Mouse (Mus musculus) spleen, adult 2 months (tissue): ENCODE measurements at regions not wholly inside any gene's neighbourhood (a gene's known extent, or its start where the extent isn't known, plus 50 kb on each side); places are given as distances from the start of the nearest gene placed in this dataset.

Source experiments
- DNase-seq, 2 experiments: peaks; one replicate each; pipeline versions ENCODE4 v3.0.0 to v3.0.0-alpha.2; 2012 to 2021; ENCODE audit warnings: low spot score in 2 of 2, low read depth in 1 of 2
- H3K27ac ChIP-seq: fragments of 200-500 bp; 2 replicates; pipeline ENCODE4 v1.5.1; 2012; ENCODE audit warnings: low read length, inconsistent platforms; ENCODE audit not compliant: insufficient read depth
- H3K27me3 ChIP-seq: fragments of 200-500 bp; 2 replicates; pipeline ENCODE4 v1.6.1; 2012; ENCODE audit warnings: mild to moderate bottlenecking, moderate library complexity, low read length, inconsistent platforms; ENCODE audit not compliant: control insufficient read depth, insufficient read depth
- H3K36me3 ChIP-seq: fragments of 200-500 bp; 2 replicates; pipeline ENCODE4 v1.6.1; 2012; ENCODE audit warnings: mild to moderate bottlenecking, low read length, inconsistent platforms; ENCODE audit not compliant: control insufficient read depth, insufficient read depth
- H3K4me1 ChIP-seq: fragments of 200-500 bp; 2 replicates; pipeline ENCODE4 v1.6.1; 2011; ENCODE audit warnings: inconsistent platforms; ENCODE audit not compliant: control insufficient read depth, insufficient read depth, insufficient read length
- H3K4me3 ChIP-seq: fragments of 200-500 bp; 2 replicates; pipeline ENCODE4 v1.5.1; 2011; ENCODE audit warnings: mild to moderate bottlenecking, inconsistent platforms; ENCODE audit not compliant: insufficient read depth, insufficient read length; ENCODE audit errors: extremely low read depth
- CTCF ChIP-seq: fragments of 200-500 bp; IDR thresholded peaks from 2 replicates; pipeline ENCODE4 v1.5.1; 2011; ENCODE audit warnings: mild to moderate bottlenecking, inconsistent platforms; ENCODE audit not compliant: insufficient read depth, insufficient read length, insufficient replicate concordance; ENCODE audit errors: extremely low read depth
- POLR2A ChIP-seq: fragments of 200-500 bp; IDR thresholded peaks from 2 replicates; pipeline ENCODE4 v1.6.1; 2011; ENCODE audit warnings: low read depth, low read length, inconsistent platforms
- WGBS: fragments of 180-500 bp; shearing (Covaris S2); methylation state at CpG from one replicate; pipeline ENCODE4 v1.1.7; 2018; 5-methylcytosine and 5-hydroxymethylcytosine counted together

DNA sequence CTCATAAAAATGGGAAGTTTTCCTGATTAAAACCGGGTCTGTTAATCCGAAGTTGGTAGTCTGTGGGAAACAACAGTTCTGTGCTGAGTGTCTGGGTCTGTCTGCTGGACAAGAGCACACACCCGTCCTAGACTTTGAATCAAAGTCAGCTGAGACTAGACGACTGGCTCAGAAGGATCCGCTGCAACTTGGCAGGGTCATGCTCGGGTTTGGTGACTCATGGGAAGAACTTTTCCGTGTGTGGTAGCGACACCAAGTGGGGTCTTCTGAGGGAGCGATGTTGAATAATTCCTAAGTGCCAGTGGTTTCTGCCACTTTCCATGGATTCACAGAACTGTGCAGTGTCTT, 248.9 kb downstream of the Ankrd50 start:
- H3K27me3 ChIP-seq, result no peaks in the 10 kb centered on the region
- DNase-seq, result no peak
- H3K27ac ChIP-seq, result no peak overlapping the region
- TF ChIP-seq CTCF (no peak), POLR2A (no peak)
- peaks cover 4% of the 10 kb centered on the region; the same call in 1 of the 2 replicates for H3K4me1 ChIP-seq
- 81% methylated on average over 9 of the region's 9 CpGs for WGBS
- no peak overlapping the region for H3K4me3 ChIP-seq
- no peaks in the 10 kb centered on the region for H3K36me3 ChIP-seq

- TF ChIP-seq CTCF (no peak), POLR2A (no peak)
- Histone ChIP-seq H3K4me1 (peaks cover 4% of the 10 kb centered on the region; the same call in 1 of the 2 replicates), H3K4me3 (no peak overlapping the region), H3K36me3 (no peaks in the 10 kb centered on the region), H3K27me3 (no peaks in the 10 kb centered on the region), H3K27ac (no peak overlapping the region)
- WGBS, result 73% methylated on average over 18 of the region's 18 CpGs
- no peak for DNase-seq
Measured at GRCm38 (mm10) chr3:38235033-38235735, 249.5 kb downstream of the Ankrd50 start.

DNA sequence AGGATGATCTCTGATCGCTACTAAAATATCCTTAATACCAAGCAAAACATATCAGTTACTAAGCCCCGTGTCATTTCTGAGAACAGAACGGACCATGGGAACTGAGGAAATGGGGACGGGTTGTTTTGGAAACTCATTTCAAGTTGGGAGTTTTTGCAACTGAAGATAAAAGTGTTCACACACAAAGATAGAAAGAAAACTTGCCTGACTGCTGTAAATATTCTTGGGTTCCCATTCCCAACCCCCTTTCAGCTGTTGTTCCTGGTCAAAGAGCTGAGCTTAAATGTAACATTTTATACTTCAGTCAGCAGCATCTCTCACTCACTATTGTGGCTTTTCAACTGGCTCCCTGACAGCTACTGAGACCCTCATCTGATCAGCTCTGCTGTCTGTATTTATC, 250.1 kb downstream of the Ankrd50 start:
- WGBS, result 80% methylated on average over 4 of the region's 4 CpGs
- Histone ChIP-seq H3K36me3 (no peaks in the 10 kb centered on the region), H3K4me3 (no peak overlapping the region), H3K27ac (no peak overlapping the region), H3K4me1 (peaks cover 4% of the 10 kb centered on the region; the same call in 1 of the 2 replicates), H3K27me3 (no peaks in the 10 kb centered on the region)
- no peak for DNase-seq
- TF ChIP-seq CTCF, result no peak
- TF ChIP-seq POLR2A, result no peak

- H3K4me3 ChIP-seq, result no peak overlapping the region
- 90% methylated on average over 2 of the region's 2 CpGs for WGBS
- H3K36me3 ChIP-seq, result no peaks in the 10 kb centered on the region
- no peak for DNase-seq
- H3K4me1 ChIP-seq, result peaks cover 4% of the 10 kb centered on the region; the same call in 1 of the 2 replicates
- H3K27me3 ChIP-seq, result no peaks in the 10 kb centered on the region
- H3K27ac ChIP-seq, result no peak overlapping the region
- TF ChIP-seq POLR2A (no peak), CTCF (no peak)
Measured at GRCm38 (mm10) chr3:38234006-38234405, 250.6 kb downstream of the Ankrd50 start.

DNA sequence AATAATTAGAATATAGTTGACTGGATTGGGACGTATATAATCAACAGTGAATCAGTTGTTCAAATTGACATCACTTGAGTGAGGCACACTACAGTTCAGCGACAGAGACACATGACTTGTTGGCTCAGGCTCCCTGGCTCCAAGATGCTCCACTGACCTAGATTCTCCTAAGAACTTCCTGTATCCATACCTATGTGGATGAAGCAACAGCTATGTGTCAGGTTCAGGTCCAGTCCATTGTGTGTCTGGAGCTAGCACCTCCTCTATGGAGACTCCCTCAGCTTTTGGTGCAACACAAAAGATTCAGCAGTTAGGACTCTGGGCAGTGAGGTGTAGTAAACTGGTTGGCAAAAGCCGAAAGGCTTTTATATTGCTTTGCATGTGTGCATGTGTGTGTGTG, 251.6 kb downstream of the Ankrd50 start:
- TF ChIP-seq POLR2A (no peak), CTCF (no peak)

DNA sequence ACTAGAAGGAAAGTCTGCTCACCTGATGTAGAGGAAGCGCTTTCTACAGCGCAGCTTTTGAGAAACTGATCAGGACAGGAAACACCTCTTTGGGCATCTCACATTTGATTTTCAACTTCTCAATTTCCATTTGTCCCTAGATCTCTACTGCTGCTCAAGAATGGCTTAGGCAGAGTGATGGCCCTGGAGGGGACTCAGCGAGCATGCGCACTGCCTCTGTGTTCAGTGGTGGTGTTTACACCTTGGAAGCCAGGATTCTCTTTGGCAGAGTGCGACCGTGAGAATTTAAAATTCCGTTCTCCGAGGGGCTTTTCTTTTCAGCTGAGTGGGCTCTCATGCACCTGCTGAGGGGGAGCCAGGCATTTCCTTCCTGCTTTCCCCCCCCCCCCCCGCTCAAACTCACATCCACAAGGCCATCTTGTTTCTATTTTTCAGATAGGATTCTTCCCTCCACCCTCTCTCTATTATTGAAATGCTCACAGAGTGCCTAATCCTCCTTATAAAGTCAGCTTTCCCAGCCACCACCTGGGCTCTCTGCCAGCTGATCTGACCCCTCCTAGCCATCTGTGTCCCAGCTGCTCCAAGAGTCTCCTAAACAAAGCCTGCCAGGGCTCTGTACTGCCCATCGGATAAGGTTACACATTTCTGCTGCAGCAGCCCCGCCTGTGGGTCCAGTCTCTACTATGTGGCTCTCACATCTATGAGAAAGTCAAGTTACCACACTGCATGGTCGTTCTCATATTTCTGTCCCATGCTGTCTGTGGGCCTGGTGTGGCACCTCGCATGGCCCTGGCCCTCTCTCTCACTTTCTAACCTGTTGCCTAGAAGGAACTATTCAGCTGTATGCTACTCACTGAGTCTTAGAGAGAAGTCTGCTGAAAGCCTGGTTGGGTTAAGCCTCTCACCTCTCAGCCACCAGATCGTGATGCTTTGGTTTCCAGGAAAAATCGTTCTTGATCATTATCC, 252.2 kb downstream of the Ankrd50 start:
- no peak for DNase-seq
- no peak overlapping the region for H3K4me3 ChIP-seq
- no peaks in the 10 kb centered on the region for H3K36me3 ChIP-seq
- H3K27ac ChIP-seq, result no peak overlapping the region
- no peaks in the 10 kb centered on the region for H3K27me3 ChIP-seq
- TF ChIP-seq CTCF (no peak), POLR2A (no peak)
- WGBS, result 79% methylated on average over 15 of the region's 15 CpGs
- H3K4me1 ChIP-seq, result no peaks in the 10 kb centered on the region; the same call in 1 of the 2 replicates

More for the DNA sequence above, 251.6 kb downstream of the Ankrd50 start:
- Histone ChIP-seq H3K27ac (no peak overlapping the region), H3K4me1 (peaks cover 4% of the 10 kb centered on the region; the same call in 1 of the 2 replicates), H3K27me3 (no peaks in the 10 kb centered on the region), H3K36me3 (no peaks in the 10 kb centered on the region), H3K4me3 (no peak overlapping the region)
- DNase-seq, result no peak
- 89% methylated on average over 3 of the region's 3 CpGs for WGBS
